Mouse (Mus musculus): ENCODE measurements at regions not wholly inside any gene's neighbourhood (a gene's known extent, or its start where the extent isn't known, plus 50 kb on each side); places are given as distances from the start of the nearest gene placed in this dataset.

DNA sequence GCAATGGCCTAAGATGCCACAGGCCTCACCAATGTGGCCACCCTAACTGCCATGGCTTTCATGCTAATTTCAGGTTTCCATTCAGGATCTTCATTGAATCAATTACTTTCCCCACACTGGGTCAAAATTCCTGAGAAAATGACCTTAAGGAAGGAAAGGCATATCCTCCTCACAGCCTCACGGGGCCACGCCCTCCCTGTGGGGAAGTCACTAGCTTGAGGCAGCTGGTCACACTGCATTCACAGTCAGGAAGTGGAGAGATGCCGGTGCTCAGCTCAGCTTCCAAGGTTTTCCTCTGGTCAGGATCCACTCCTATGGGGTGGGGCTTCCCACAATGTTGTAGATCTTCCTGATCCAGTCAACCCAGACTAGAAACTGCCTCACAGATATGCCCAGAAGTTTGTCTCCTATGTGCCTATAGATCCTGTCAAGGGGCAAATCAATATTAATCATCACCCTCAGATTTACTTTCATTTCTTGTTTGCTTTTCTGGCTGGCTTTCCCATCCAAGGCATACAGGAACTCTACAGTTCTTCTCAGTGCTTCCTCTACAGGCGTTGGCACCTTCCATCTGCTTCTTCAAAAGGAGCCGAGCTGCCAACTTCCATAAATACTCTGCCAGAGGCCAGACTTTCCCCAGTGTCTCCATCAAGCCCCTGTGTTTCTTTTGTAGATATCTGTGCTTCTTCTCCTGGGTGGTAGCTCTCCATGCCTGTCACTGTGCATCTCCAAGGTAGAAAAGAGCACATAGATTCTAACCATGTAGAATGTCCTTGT is 273.2 kb upstream of the Thsd7b start:
- WGBS: 84% methylated on average over 5 of the region's 5 CpGs
- H3K9me3 ChIP-seq (ENCODE audit: control insufficient read depth, low read length): no peaks in the 10 kb centered on the region
- H3K27me3 ChIP-seq (ENCODE audit: control insufficient read depth, insufficient read depth, low read length): no peaks in the 10 kb centered on the region
- H3K9ac ChIP-seq (ENCODE audit: low read length): no peak overlapping the region
- H3K4me1 ChIP-seq (ENCODE audit: control insufficient read depth, insufficient read depth, low read length): no peaks in the 10 kb centered on the region
- no peak overlapping the region for H3K27ac ChIP-seq (ENCODE audit: low read depth, low read length)
- ATAC-seq (ENCODE audit: low FRiP score) (no peak), DNase-seq (ENCODE audit: low spot score, missing footprints) (no peak)
- H3K4me3 ChIP-seq (ENCODE audit: low read depth, low read length): no peak overlapping the region
- H3K36me3 ChIP-seq (ENCODE audit: control insufficient read depth, insufficient read depth, low read length): no peaks in the 10 kb centered on the region
- no peak overlapping the region for H3K4me2 ChIP-seq

DNA sequence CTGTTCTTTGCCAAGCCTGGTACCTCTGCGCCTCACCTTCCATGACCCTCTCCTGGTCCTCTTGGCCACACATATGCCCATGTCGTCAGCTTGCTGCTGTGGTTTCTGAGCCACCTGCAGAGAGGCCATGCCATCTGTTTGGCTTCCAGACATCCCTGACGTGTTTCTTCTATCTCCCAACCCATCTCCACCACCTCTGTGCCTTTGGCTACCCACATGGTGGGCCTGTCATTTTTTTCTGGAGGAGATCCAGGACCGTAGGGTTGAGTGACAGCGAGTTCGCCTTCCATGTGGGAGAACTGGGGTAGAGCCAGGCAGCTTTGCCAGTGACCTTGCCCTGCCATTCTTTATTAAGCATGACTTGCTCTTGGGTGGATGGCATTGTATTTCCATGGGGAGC is 278.4 kb upstream of the Thsd7b start:
- no peak overlapping the region for H3K9ac ChIP-seq (ENCODE audit: low read length)
- no peak overlapping the region for H3K4me2 ChIP-seq
- no peaks in the 10 kb centered on the region for H3K9me3 ChIP-seq (ENCODE audit: control insufficient read depth, low read length)
- no peaks in the 10 kb centered on the region for H3K27me3 ChIP-seq (ENCODE audit: control insufficient read depth, insufficient read depth, low read length)
- H3K4me3 ChIP-seq (ENCODE audit: low read depth, low read length): no peak overlapping the region
- no peaks in the 10 kb centered on the region for H3K36me3 ChIP-seq (ENCODE audit: control insufficient read depth, insufficient read depth, low read length)
- DNase-seq (ENCODE audit: low spot score, missing footprints) (no peak), ATAC-seq (ENCODE audit: low FRiP score) (no peak)
- no peaks in the 10 kb centered on the region for H3K4me1 ChIP-seq (ENCODE audit: control insufficient read depth, insufficient read depth, low read length)
- H3K27ac ChIP-seq (ENCODE audit: low read depth, low read length): no peak overlapping the region
- WGBS: 74% methylated on average over 6 of the region's 6 CpGs

DNA sequence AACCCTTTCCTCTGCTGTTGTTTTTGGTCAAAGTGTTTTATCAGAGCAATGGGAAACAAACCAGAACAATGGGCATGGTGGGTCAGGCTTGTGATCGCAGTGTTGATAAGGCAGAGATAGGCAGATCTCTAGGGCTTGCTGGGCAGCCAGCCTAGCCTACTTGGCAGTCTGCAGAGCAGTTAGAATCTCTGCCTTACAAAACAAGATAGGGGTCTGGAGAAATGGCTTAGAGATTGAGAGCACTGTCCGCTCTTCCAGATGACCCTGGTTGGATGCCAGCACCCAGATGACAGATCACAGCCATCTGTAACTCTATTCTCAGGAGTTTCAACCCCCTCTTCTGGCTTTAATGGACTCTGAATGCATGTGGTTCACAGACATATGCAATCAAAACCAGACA is 289.7 kb upstream of the Thsd7b start:
- DNase-seq (ENCODE audit: low spot score, missing footprints) (no peak), ATAC-seq (ENCODE audit: low FRiP score) (no peak)
- Histone ChIP-seq H3K36me3 (ENCODE audit: control insufficient read depth, insufficient read depth, low read length) (no peaks in the 10 kb centered on the region), H3K4me3 (ENCODE audit: low read depth, low read length) (no peak overlapping the region), H3K4me2 (no peak overlapping the region), H3K27me3 (ENCODE audit: control insufficient read depth, insufficient read depth, low read length) (no peaks in the 10 kb centered on the region), H3K9ac (ENCODE audit: low read length) (no peak overlapping the region), H3K27ac (ENCODE audit: low read depth, low read length) (no peak overlapping the region), H3K9me3 (ENCODE audit: control insufficient read depth, low read length) (no peaks in the 10 kb centered on the region), H3K4me1 (ENCODE audit: control insufficient read depth, insufficient read depth, low read length) (no peaks in the 10 kb centered on the region)
- 90% methylated on average over 2 of the region's 2 CpGs for WGBS

DNA sequence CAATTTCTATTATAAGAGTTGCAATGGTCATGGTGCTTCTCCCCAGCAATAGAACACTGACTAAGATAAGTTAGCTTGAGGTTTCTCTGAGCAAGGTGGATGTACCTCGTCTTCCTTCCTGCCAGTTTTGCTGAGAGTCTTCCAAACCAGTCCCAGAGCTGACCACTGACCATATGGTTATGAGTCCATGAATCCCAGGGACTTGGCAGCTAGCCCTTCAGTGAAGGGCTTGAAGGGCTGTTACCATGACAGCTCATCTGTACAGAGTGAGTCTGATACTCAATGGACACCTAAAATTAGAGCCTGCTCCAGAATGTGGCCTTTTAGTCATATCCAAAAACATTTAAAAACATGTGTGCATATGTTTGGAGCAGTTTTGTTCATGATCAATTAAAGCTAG is 297.5 kb upstream of the Thsd7b start:
- 81% methylated on average over 1 of the region's 1 CpGs for WGBS
- no peak overlapping the region for H3K4me3 ChIP-seq (ENCODE audit: low read depth, low read length)
- H3K4me1 ChIP-seq (ENCODE audit: control insufficient read depth, insufficient read depth, low read length): no peaks in the 10 kb centered on the region
- H3K9ac ChIP-seq (ENCODE audit: low read length): no peak overlapping the region
- no peaks in the 10 kb centered on the region for H3K27me3 ChIP-seq (ENCODE audit: control insufficient read depth, insufficient read depth, low read length)
- no peaks in the 10 kb centered on the region for H3K9me3 ChIP-seq (ENCODE audit: control insufficient read depth, low read length)
- no peaks in the 10 kb centered on the region for H3K36me3 ChIP-seq (ENCODE audit: control insufficient read depth, insufficient read depth, low read length)
- no peak for DNase-seq (ENCODE audit: low spot score, missing footprints)
- H3K4me2 ChIP-seq: no peak overlapping the region
- ATAC-seq (ENCODE audit: low FRiP score): no peak
- H3K27ac ChIP-seq (ENCODE audit: low read depth, low read length): no peak overlapping the region

DNA sequence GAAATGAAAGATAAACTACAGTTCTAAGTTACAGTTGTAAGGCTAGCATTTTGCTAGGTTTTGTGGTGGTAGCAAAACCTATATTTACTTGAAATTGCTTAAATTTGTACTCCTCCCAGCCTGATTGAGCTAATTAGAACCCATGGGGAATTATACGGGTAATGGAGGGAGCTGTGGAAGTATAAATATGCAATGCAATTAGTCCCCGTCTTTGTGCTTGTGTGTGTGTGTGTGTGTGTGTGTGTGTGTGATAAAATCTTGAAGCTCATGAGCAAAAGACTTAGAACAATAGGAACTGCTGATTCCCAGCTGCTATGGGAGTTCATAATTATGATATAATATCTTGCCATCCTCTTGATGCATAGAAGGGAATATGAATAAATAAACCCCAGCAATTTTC is 321.7 kb upstream of the Thsd7b start:
- DNase-seq (ENCODE audit: low spot score, missing footprints): no peak

DNA sequence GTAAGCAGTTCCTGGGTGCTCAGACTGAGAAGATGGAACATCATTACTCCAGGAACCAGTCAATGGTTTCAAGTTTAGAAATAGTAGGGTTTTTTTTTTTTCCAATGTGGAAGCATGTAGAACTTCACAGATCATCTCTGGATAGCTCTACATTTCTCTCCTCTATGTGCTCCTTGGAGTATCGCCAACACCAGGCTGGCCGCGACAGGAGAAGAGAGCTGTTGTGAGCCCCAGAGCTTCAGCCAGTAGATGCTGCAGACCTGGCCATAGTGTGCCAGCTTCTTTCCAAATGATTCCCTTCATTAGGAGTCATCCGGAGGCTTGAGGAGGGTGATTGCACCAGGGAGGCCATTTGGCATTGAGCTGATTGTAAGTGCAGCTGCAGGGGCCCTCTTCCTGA is 322.6 kb upstream of the Thsd7b start:
- peak; percentile 68 for DNase-seq (ENCODE audit: low spot score, missing footprints)
- Histone ChIP-seq H3K4me2 (no peak overlapping the region), H3K9me3 (ENCODE audit: control insufficient read depth, low read length) (no peaks in the 10 kb centered on the region), H3K4me3 (ENCODE audit: low read depth, low read length) (no peak overlapping the region), H3K27ac (ENCODE audit: low read depth, low read length) (no peak overlapping the region), H3K9ac (ENCODE audit: low read length) (no peak overlapping the region), H3K4me1 (ENCODE audit: control insufficient read depth, insufficient read depth, low read length) (no peaks in the 10 kb centered on the region), H3K36me3 (ENCODE audit: control insufficient read depth, insufficient read depth, low read length) (no peaks in the 10 kb centered on the region), H3K27me3 (ENCODE audit: control insufficient read depth, insufficient read depth, low read length) (no peaks in the 10 kb centered on the region)
- WGBS: 81% methylated on average over 4 of the region's 4 CpGs
- no peak for ATAC-seq (ENCODE audit: low FRiP score)

More for the DNA sequence above, 321.7 kb upstream of the Thsd7b start:
- no peaks in the 10 kb centered on the region for H3K36me3 ChIP-seq (ENCODE audit: control insufficient read depth, insufficient read depth, low read length)
- no peak overlapping the region for H3K27ac ChIP-seq (ENCODE audit: low read depth, low read length)
- 83% methylated on average over 2 of the region's 2 CpGs for WGBS
- no peaks in the 10 kb centered on the region for H3K4me1 ChIP-seq (ENCODE audit: control insufficient read depth, insufficient read depth, low read length)
- no peak for ATAC-seq (ENCODE audit: low FRiP score)
- no peak overlapping the region for H3K9ac ChIP-seq (ENCODE audit: low read length)
- H3K27me3 ChIP-seq (ENCODE audit: control insufficient read depth, insufficient read depth, low read length): no peaks in the 10 kb centered on the region
- H3K4me2 ChIP-seq: no peak overlapping the region
- H3K9me3 ChIP-seq (ENCODE audit: control insufficient read depth, low read length): no peaks in the 10 kb centered on the region
- no peak overlapping the region for H3K4me3 ChIP-seq (ENCODE audit: low read depth, low read length)

DNA sequence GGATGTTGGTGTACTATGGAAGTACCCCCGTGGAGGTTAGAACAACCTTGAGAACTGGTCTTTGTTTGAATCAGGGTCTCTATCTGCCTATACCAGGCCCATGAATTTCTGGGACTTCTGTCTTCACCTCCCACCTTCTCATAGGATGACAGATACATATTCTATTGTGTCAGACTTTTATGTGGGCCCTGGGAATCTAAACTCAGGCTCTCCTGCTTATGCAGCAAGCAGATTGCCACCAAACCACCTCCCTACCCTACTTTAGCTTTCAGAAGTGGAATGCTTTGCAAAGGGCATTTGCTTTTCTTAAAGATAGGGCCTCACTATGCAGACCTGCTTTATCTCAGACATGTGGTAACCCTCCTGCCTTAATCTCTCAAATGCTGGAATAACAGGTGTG is 322.7 kb upstream of the Cxcr4 start:
- Histone ChIP-seq H3K27me3 (ENCODE audit: control insufficient read depth, insufficient read depth, low read length) (no peaks in the 10 kb centered on the region), H3K4me1 (ENCODE audit: control insufficient read depth, insufficient read depth, low read length) (no peaks in the 10 kb centered on the region), H3K9ac (ENCODE audit: low read length) (no peak overlapping the region), H3K4me2 (no peak overlapping the region), H3K36me3 (ENCODE audit: control insufficient read depth, insufficient read depth, low read length) (no peaks in the 10 kb centered on the region), H3K27ac (ENCODE audit: low read depth, low read length) (no peak overlapping the region), H3K9me3 (ENCODE audit: control insufficient read depth, low read length) (no peaks in the 10 kb centered on the region), H3K4me3 (ENCODE audit: low read depth, low read length) (no peak overlapping the region)
- DNase-seq (ENCODE audit: low spot score, missing footprints) (no peak), ATAC-seq (ENCODE audit: low FRiP score) (no peak)
- WGBS: 79% methylated on average over 1 of the region's 1 CpGs

DNA sequence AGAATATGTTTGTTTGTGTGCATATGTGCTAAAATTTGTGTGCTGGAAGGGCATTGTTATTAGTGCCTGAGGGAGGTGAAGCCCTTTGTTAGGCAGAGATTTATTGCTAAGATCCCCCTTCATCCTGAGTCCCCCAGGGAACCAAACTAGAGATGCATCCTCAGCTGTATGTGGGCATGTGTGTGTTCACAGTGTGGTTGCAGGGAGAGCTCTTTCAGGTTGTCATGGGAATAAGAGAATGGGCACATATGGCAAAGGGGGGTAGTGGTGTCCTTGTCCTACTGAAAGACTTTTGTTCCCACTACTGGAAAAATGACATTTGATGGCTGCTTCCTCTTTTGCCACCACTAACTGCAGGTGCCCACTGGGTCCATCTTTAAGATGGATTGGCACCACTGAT is 320.4 kb upstream of the Cxcr4 start:
- Histone ChIP-seq H3K27ac (ENCODE audit: low read depth, low read length) (no peak overlapping the region), H3K4me2 (no peak overlapping the region), H3K27me3 (ENCODE audit: control insufficient read depth, insufficient read depth, low read length) (no peaks in the 10 kb centered on the region), H3K36me3 (ENCODE audit: control insufficient read depth, insufficient read depth, low read length) (no peaks in the 10 kb centered on the region), H3K4me3 (ENCODE audit: low read depth, low read length) (no peak overlapping the region), H3K9me3 (ENCODE audit: control insufficient read depth, low read length) (no peaks in the 10 kb centered on the region), H3K4me1 (ENCODE audit: control insufficient read depth, insufficient read depth, low read length) (no peaks in the 10 kb centered on the region), H3K9ac (ENCODE audit: low read length) (no peak overlapping the region)
- DNase-seq (ENCODE audit: low spot score, missing footprints) (no peak), ATAC-seq (ENCODE audit: low FRiP score) (no peak)

DNA sequence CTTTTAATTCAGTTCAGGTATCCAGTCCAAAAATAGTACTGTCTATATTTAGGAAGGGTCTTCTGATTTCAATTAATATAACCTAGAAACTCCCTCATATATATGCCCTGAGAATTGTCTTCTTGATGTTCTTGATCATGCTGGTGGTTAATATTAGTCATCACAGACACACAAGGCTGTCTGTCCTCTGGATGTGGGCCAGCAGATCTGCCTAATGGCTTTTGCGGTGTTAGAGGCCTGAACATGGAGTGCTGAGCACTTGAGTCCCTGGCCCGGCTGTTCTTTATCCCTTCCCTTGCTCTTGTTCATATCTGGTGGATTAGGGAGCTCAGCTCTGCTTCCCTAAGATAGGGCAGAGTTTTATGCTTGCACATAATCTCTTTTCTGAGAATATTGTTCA is 315.5 kb upstream of the Cxcr4 start:
- ATAC-seq (ENCODE audit: low FRiP score): no peak
- 92% methylated on average over 2 of the region's 2 CpGs for WGBS
- H3K27me3 ChIP-seq (ENCODE audit: control insufficient read depth, insufficient read depth, low read length): no peaks in the 10 kb centered on the region

More for the DNA sequence above, 315.5 kb upstream of the Cxcr4 start:
- no peaks in the 10 kb centered on the region for H3K9me3 ChIP-seq (ENCODE audit: control insufficient read depth, low read length)
- no peak overlapping the region for H3K4me3 ChIP-seq (ENCODE audit: low read depth, low read length)
- H3K36me3 ChIP-seq (ENCODE audit: control insufficient read depth, insufficient read depth, low read length): no peaks in the 10 kb centered on the region
- no peak overlapping the region for H3K27ac ChIP-seq (ENCODE audit: low read depth, low read length)
- DNase-seq (ENCODE audit: low spot score, missing footprints): no peak
- H3K4me2 ChIP-seq: no peak overlapping the region
- no peaks in the 10 kb centered on the region for H3K4me1 ChIP-seq (ENCODE audit: control insufficient read depth, insufficient read depth, low read length)
- no peak overlapping the region for H3K9ac ChIP-seq (ENCODE audit: low read length)

All from midbrain, embryonic 11.5 days (tissue).